Mouse (Mus musculus) myocyte (in vitro differentiated cells): ENCODE data around the gene Col9a2. TPM values are rescaled to one million over a fixed set of nuclear protein-coding genes. Genes with fewer than 3 reads are reported as not detected.

Source experiments
- H3K27me3 ChIP-seq: one replicate; pipeline ENCODE4 v1.6.1; 2011; ENCODE audit not compliant: control insufficient read depth, insufficient read depth, insufficient read length
- H3K36me3 ChIP-seq: one replicate; pipeline ENCODE4 v1.6.1; 2011; ENCODE audit not compliant: control insufficient read depth, insufficient read depth
- H3K4me2 ChIP-seq: one replicate; pipeline ENCODE4 v1.6.1; 2011; ENCODE audit warnings: low read depth, control low read depth
- H3K4me3 ChIP-seq: one replicate; pipeline ENCODE4 v1.5.1; 2011; ENCODE audit warnings: mild to moderate bottlenecking, control low read depth, moderate library complexity
- H3K79me2 ChIP-seq: one replicate; pipeline ENCODE4 v1.6.1; 2011; ENCODE audit not compliant: control insufficient read depth, insufficient read depth
- H3ac ChIP-seq: one replicate; pipeline ENCODE4 v1.6.1; 2011; ENCODE audit not compliant: control insufficient read depth, insufficient read length
- CEBPB ChIP-seq: IDR thresholded peaks from 2 replicates; pipeline ENCODE4 v1.6.1; 2011; ENCODE audit warnings: mild to moderate bottlenecking, moderate library complexity; ENCODE audit not compliant: poor library complexity, insufficient read depth, severe bottlenecking
- E2F4 ChIP-seq: IDR thresholded peaks from one replicate; pipeline ENCODE4 v1.6.1; 2011; ENCODE audit warnings: mild to moderate bottlenecking, control low read depth, moderate library complexity; ENCODE audit not compliant: insufficient read depth
- MAX ChIP-seq: IDR thresholded peaks from one replicate; pipeline ENCODE4 v1.6.1; 2011; ENCODE audit warnings: low read depth, mild to moderate bottlenecking, control low read depth
- MYOD1 ChIP-seq, 3 experiments: IDR thresholded peaks; one replicate each; pipeline ENCODE4 v1.6.1; 2011; ENCODE audit warnings: control low read depth in 2 of 3, low read depth in 2 of 3, mild to moderate bottlenecking in 2 of 3, moderate library complexity in 1 of 3; ENCODE audit not compliant: insufficient read length in 2 of 3, control insufficient read depth in 1 of 3
- MYOG ChIP-seq, 3 experiments: IDR thresholded peaks; one replicate each; pipeline ENCODE4 v1.6.1; 2011; ENCODE audit warnings: control low read depth in 2 of 3, low read depth in 2 of 3, mild to moderate bottlenecking in 2 of 3; ENCODE audit not compliant: insufficient read length in 2 of 3, control insufficient read depth in 1 of 3, insufficient read depth in 1 of 3
- POLR2A ChIP-seq: IDR thresholded peaks from one replicate; pipeline ENCODE4 v1.6.1; 2011; ENCODE audit warnings: low read depth, mild to moderate bottlenecking, control low read depth, moderate library complexity; ENCODE audit not compliant: insufficient read length
- POLR2AphosphoS2 ChIP-seq: IDR thresholded peaks from one replicate; pipeline ENCODE4 v1.6.1; 2011; ENCODE audit warnings: low read depth, control low read depth; ENCODE audit not compliant: insufficient read length
- REST ChIP-seq: IDR thresholded peaks from one replicate; pipeline ENCODE4 v1.6.1; 2011; ENCODE audit warnings: mild to moderate bottlenecking, control low read depth, moderate library complexity; ENCODE audit not compliant: insufficient read depth, insufficient read length
- SRF ChIP-seq: IDR thresholded peaks from one replicate; pipeline ENCODE4 v1.6.1; 2011; ENCODE audit warnings: low read depth; ENCODE audit not compliant: control insufficient read depth, insufficient read length
- TCF12 ChIP-seq: IDR thresholded peaks from one replicate; pipeline ENCODE4 v1.6.1; 2011; ENCODE audit warnings: mild to moderate bottlenecking, control low read depth; ENCODE audit not compliant: poor library complexity, insufficient read depth, severe bottlenecking
- TCF3 ChIP-seq: IDR thresholded peaks from one replicate; pipeline ENCODE4 v1.6.1; 2011; ENCODE audit warnings: low read depth, control low read depth; ENCODE audit not compliant: insufficient read length
- USF1 ChIP-seq: IDR thresholded peaks from one replicate; pipeline ENCODE4 v1.6.1; 2011; ENCODE audit warnings: low read depth, mild to moderate bottlenecking, control low read depth, moderate library complexity
- polyA plus RNA-seq: library from polyadenylated mRNA; unstranded; fragments of >200 nt; fragmentation: generic; extraction: Trizol; gene quantifications from one replicate; pipeline ENCODE4 v1.2.1, GENCODE M21; 2012; ENCODE audit warnings: missing spikeins

Col9a2 gene
- polyA plus RNA-seq, 1 experiment, result not detected

GRCm38 (mm10) chr4:121040897-121041671, 1.9 kb downstream of the Col9a2 start:
- TF ChIP-seq TCF12 (no peak), MYOD1 (IDR thresholded peaks at IDR 0.05; ENCODE audit: control insufficient read depth in 1 of 3, insufficient read length in 2 of 3, low read depth in 2 of 3) (no peak), REST (no peak), POLR2A (no peak), MYOG (IDR thresholded peaks at IDR 0.05; ENCODE audit: control insufficient read depth in 1 of 3, insufficient read depth in 1 of 3, insufficient read length in 2 of 3, low read depth in 2 of 3) (no peak), E2F4 (no peak), POLR2AphosphoS2 (no peak), TCF3 (no peak), CEBPB (no peak), MAX (no peak), SRF (no peak), USF1 (no peak)
- Histone ChIP-seq H3K79me2 (no peaks in the 10 kb centered on the region), H3ac (no peak overlapping the region), H3K36me3 (no peaks in the 10 kb centered on the region), H3K4me3 (no peak overlapping the region), H3K27me3 (peaks cover 40% of the 10 kb centered on the region), H3K4me2 (no peak overlapping the region)

GRCm38 (mm10) chr4:121042472-121042871, 3.3 kb downstream of the Col9a2 start:
- H3K79me2 ChIP-seq, result no peaks in the 10 kb centered on the region
- H3ac ChIP-seq, result no peak overlapping the region
- no peak overlapping the region for H3K4me3 ChIP-seq
- H3K27me3 ChIP-seq, result peaks cover 40% of the 10 kb centered on the region
- no peak overlapping the region for H3K4me2 ChIP-seq
- TF ChIP-seq E2F4, result no peak
- no peak for TF ChIP-seq REST
- no peak for TF ChIP-seq POLR2AphosphoS2
- no peak for TF ChIP-seq TCF12
- TF ChIP-seq MYOG (IDR thresholded peaks at IDR 0.05; ENCODE audit: control insufficient read depth in 1 of 3, insufficient read depth in 1 of 3, insufficient read length in 2 of 3, low read depth in 2 of 3), result no peak
- TF ChIP-seq USF1, result no peak
- TF ChIP-seq CEBPB, result no peak
- no peak for TF ChIP-seq POLR2A
- TF ChIP-seq MYOD1 (IDR thresholded peaks at IDR 0.05; ENCODE audit: control insufficient read depth in 1 of 3, insufficient read length in 2 of 3, low read depth in 2 of 3), result no peak
- no peak for TF ChIP-seq MAX
- H3K36me3 ChIP-seq, result no peaks in the 10 kb centered on the region

- no peak overlapping the region for H3K4me3 ChIP-seq
- H3K27me3 ChIP-seq, result peaks cover 37% of the 10 kb centered on the region
- no peak overlapping the region for H3K4me2 ChIP-seq
- no peaks in the 10 kb centered on the region for H3K36me3 ChIP-seq
- H3ac ChIP-seq, result no peak overlapping the region
- no peaks in the 10 kb centered on the region for H3K79me2 ChIP-seq
- TF ChIP-seq POLR2AphosphoS2 (no peak), USF1 (no peak)
Measured at GRCm38 (mm10) chr4:121042946-121043345, 3.8 kb downstream of the Col9a2 start.

- Histone ChIP-seq H3K27me3 (peaks cover 8% of the 10 kb centered on the region), H3ac (no peak overlapping the region), H3K4me3 (no peak overlapping the region), H3K36me3 (no peaks in the 10 kb centered on the region), H3K79me2 (no peaks in the 10 kb centered on the region), H3K4me2 (no peak overlapping the region)
- no peak for TF ChIP-seq SRF
- no peak for TF ChIP-seq POLR2AphosphoS2
- TF ChIP-seq REST, result no peak
- no peak for TF ChIP-seq POLR2A
- no peak for TF ChIP-seq MYOD1 (IDR thresholded peaks at IDR 0.05; ENCODE audit: control insufficient read depth in 1 of 3, insufficient read length in 2 of 3, low read depth in 2 of 3)
- no peak for TF ChIP-seq E2F4
- TF ChIP-seq TCF3, result no peak
- no peak for TF ChIP-seq CEBPB
- no peak for TF ChIP-seq MYOG (IDR thresholded peaks at IDR 0.05; ENCODE audit: control insufficient read depth in 1 of 3, insufficient read depth in 1 of 3, insufficient read length in 2 of 3, low read depth in 2 of 3)
- TF ChIP-seq USF1, result no peak
- no peak for TF ChIP-seq TCF12
- no peak for TF ChIP-seq MAX
Measured at GRCm38 (mm10) chr4:121051863-121052262, 12.7 kb downstream of the Col9a2 start.
